Mouse (Mus musculus): ENCODE measurements at regions not wholly inside any gene's neighbourhood (a gene's known extent, or its start where the extent isn't known, plus 50 kb on each side); places are given as distances from the start of the nearest gene placed in this dataset.

GRCm38 (mm10) chr4:10697225-10697836, 177.0 kb upstream of the 2610301B20Rik start:
- ATAC-seq (ENCODE audit: insufficient read depth) (no peak), DNase-seq (ENCODE audit: low read depth in 3 of 3, low spot score in 3 of 3) (no peak)
- Histone ChIP-seq H3K4me3 (ENCODE audit: insufficient read depth in 1 of 2, low read depth in 2 of 2, low read length in 2 of 2) (no peak overlapping the region), H3K36me3 (replicated peaks; ENCODE audit: control insufficient read depth, insufficient read depth, low read depth) (no peaks in the 10 kb centered on the region), H3K9me3 (ENCODE audit: control insufficient read depth, low read length) (no peaks in the 10 kb centered on the region), H3K27me3 (ENCODE audit: control insufficient read depth, insufficient read depth, low read length) (peaks cover 4% of the 10 kb centered on the region; the same call in 1 of the 2 replicates), H3K4me1 (replicated peaks; ENCODE audit: control insufficient read depth in 2 of 2, insufficient read depth in 2 of 2, low read length in 1 of 2) (no peaks in the 10 kb centered on the region), H3K27ac (no peak overlapping the region), H3K4me2 (ENCODE audit: low read depth) (no peak overlapping the region), H3K9ac (replicated peaks) (no peak overlapping the region)
- TF ChIP-seq EP300 (IDR thresholded peaks at IDR 0.05; ENCODE audit: low read depth) (no peak), CTCF (IDR thresholded peaks at IDR 0.05; ENCODE audit: low read depth) (no peak)
- WGBS (ENCODE audit: insufficient replicate concordance): 26% methylated on average over 1 of the region's 1 CpGs

- Histone ChIP-seq H3K36me3 (replicated peaks; ENCODE audit: control insufficient read depth, insufficient read depth, low read depth) (no peaks in the 10 kb centered on the region), H3K9me3 (ENCODE audit: control insufficient read depth, low read length) (no peaks in the 10 kb centered on the region), H3K4me2 (ENCODE audit: low read depth) (no peak overlapping the region), H3K9ac (replicated peaks) (no peak overlapping the region), H3K4me3 (ENCODE audit: insufficient read depth in 1 of 2, low read depth in 2 of 2, low read length in 2 of 2) (no peak overlapping the region), H3K27ac (no peak overlapping the region), H3K4me1 (replicated peaks; ENCODE audit: control insufficient read depth in 2 of 2, insufficient read depth in 2 of 2, low read length in 1 of 2) (no peaks in the 10 kb centered on the region), H3K27me3 (ENCODE audit: control insufficient read depth, insufficient read depth, low read length) (no peaks in the 10 kb centered on the region)
- ATAC-seq (ENCODE audit: insufficient read depth) (no peak), DNase-seq (ENCODE audit: low read depth in 3 of 3, low spot score in 3 of 3) (no peak)
- WGBS (ENCODE audit: insufficient replicate concordance): 56% methylated on average over 3 of the region's 3 CpGs
- TF ChIP-seq CTCF (IDR thresholded peaks at IDR 0.05; ENCODE audit: low read depth): no peak
- no peak for TF ChIP-seq EP300 (IDR thresholded peaks at IDR 0.05; ENCODE audit: low read depth)
Measured at GRCm38 (mm10) chr4:10698637-10699036, 175.7 kb upstream of the 2610301B20Rik start.

- ATAC-seq (ENCODE audit: insufficient read depth): no peak
- DNase-seq (ENCODE audit: low read depth in 3 of 3, low spot score in 3 of 3): no peak
- Histone ChIP-seq H3K4me3 (ENCODE audit: insufficient read depth in 1 of 2, low read depth in 2 of 2, low read length in 2 of 2) (no peak overlapping the region), H3K4me2 (ENCODE audit: low read depth) (no peak overlapping the region), H3K9ac (replicated peaks) (no peak overlapping the region), H3K36me3 (replicated peaks; ENCODE audit: control insufficient read depth, insufficient read depth, low read depth) (no peaks in the 10 kb centered on the region), H3K4me1 (replicated peaks; ENCODE audit: control insufficient read depth in 2 of 2, insufficient read depth in 2 of 2, low read length in 1 of 2) (no peaks in the 10 kb centered on the region), H3K9me3 (ENCODE audit: control insufficient read depth, low read length) (no peaks in the 10 kb centered on the region), H3K27me3 (ENCODE audit: control insufficient read depth, insufficient read depth, low read length) (no peaks in the 10 kb centered on the region), H3K27ac (no peak overlapping the region)
- TF ChIP-seq CTCF (IDR thresholded peaks at IDR 0.05; ENCODE audit: low read depth) (no peak), EP300 (IDR thresholded peaks at IDR 0.05; ENCODE audit: low read depth) (no peak)
- WGBS (ENCODE audit: insufficient replicate concordance): 60% methylated on average over 10 of the region's 10 CpGs
Measured at GRCm38 (mm10) chr4:10701479-10701878, 172.8 kb upstream of the 2610301B20Rik start.

- Histone ChIP-seq H3K36me3 (replicated peaks; ENCODE audit: control insufficient read depth, insufficient read depth, low read depth) (no peaks in the 10 kb centered on the region), H3K9me3 (ENCODE audit: control insufficient read depth, low read length) (no peaks in the 10 kb centered on the region), H3K4me2 (ENCODE audit: low read depth) (no peak overlapping the region), H3K27me3 (ENCODE audit: control insufficient read depth, insufficient read depth, low read length) (no peaks in the 10 kb centered on the region), H3K27ac (no peak overlapping the region), H3K9ac (replicated peaks) (no peak overlapping the region), H3K4me1 (replicated peaks; ENCODE audit: control insufficient read depth in 2 of 2, insufficient read depth in 2 of 2, low read length in 1 of 2) (no peaks in the 10 kb centered on the region), H3K4me3 (ENCODE audit: insufficient read depth in 1 of 2, low read depth in 2 of 2, low read length in 2 of 2) (no peak overlapping the region)
- ATAC-seq (ENCODE audit: insufficient read depth) (no peak), DNase-seq (ENCODE audit: low read depth in 3 of 3, low spot score in 3 of 3) (no peak)
- TF ChIP-seq CTCF (IDR thresholded peaks at IDR 0.05; ENCODE audit: low read depth) (no peak), EP300 (IDR thresholded peaks at IDR 0.05; ENCODE audit: low read depth) (no peak)
- WGBS (ENCODE audit: insufficient replicate concordance): 37% methylated on average over 2 of the region's 2 CpGs
Measured at GRCm38 (mm10) chr4:10703212-10703611, 171.1 kb upstream of the 2610301B20Rik start.

GRCm38 (mm10) chr4:10707016-10707657, 167.2 kb upstream of the 2610301B20Rik start:
- ATAC-seq (ENCODE audit: insufficient read depth) (no peak), DNase-seq (ENCODE audit: low read depth in 3 of 3, low spot score in 3 of 3) (no peak)
- no peak for TF ChIP-seq EP300 (IDR thresholded peaks at IDR 0.05; ENCODE audit: low read depth)
- no peak for TF ChIP-seq CTCF (IDR thresholded peaks at IDR 0.05; ENCODE audit: low read depth)
- whole genome bisulfite sequencing (ENCODE audit: insufficient replicate concordance): 51% methylated on average over 7 of the region's 7 CpGs
- no peak overlapping the region for H3K27ac ChIP-seq
- no peaks in the 10 kb centered on the region for H3K27me3 ChIP-seq (ENCODE audit: control insufficient read depth, insufficient read depth, low read length)
- H3K9ac ChIP-seq (replicated peaks): no peak overlapping the region
- no peaks in the 10 kb centered on the region for H3K36me3 ChIP-seq (replicated peaks; ENCODE audit: control insufficient read depth, insufficient read depth, low read depth)
- no peaks in the 10 kb centered on the region for H3K9me3 ChIP-seq (ENCODE audit: control insufficient read depth, low read length)
- no peak overlapping the region for H3K4me3 ChIP-seq (ENCODE audit: insufficient read depth in 1 of 2, low read depth in 2 of 2, low read length in 2 of 2)
- no peak overlapping the region for H3K4me2 ChIP-seq (ENCODE audit: low read depth)
- H3K4me1 ChIP-seq (replicated peaks; ENCODE audit: control insufficient read depth in 2 of 2, insufficient read depth in 2 of 2, low read length in 1 of 2): no peaks in the 10 kb centered on the region
